Mouse (Mus musculus) kidney, embryonic 14.5 days (tissue): ENCODE measurements around the gene Dnajb5. TPM values are rescaled to one million over a fixed set of nuclear protein-coding genes. Genes with fewer than 3 reads are reported as not detected.

Experiments used
- ATAC-seq: fragments of 200-750 bp; cut with Nextera tagmentation; 2 replicates; pipeline ENCODE4 v1.8.0; 2017; ENCODE audit warnings: moderate number of reproducible peaks, mild to moderate bottlenecking, moderate TSS enrichment, moderate library complexity; ENCODE audit not compliant: low FRiP score, low TSS enrichment
- H3K27ac ChIP-seq: fragments of 300-500 bp; sonication (generic); 2 replicates; pipeline ENCODE4 v1.5.1; 2014; ENCODE audit warnings: low read depth, mild to moderate bottlenecking, low read length, moderate library complexity, mixed read lengths
- H3K27me3 ChIP-seq: fragments of 300-500 bp; sonication (generic); 2 replicates; pipeline ENCODE4 v1.6.1; 2014; ENCODE audit warnings: mild to moderate bottlenecking, low read length; ENCODE audit not compliant: control insufficient read depth, insufficient read depth
- H3K36me3 ChIP-seq: fragments of 300-500 bp; sonication (generic); 2 replicates; pipeline ENCODE4 v1.6.1; 2014; ENCODE audit warnings: low read length, mixed read lengths; ENCODE audit not compliant: control insufficient read depth, insufficient read depth
- H3K4me1 ChIP-seq: fragments of 300-500 bp; sonication (generic); 2 replicates; pipeline ENCODE4 v1.6.1; 2014; ENCODE audit warnings: low read length, mixed read lengths; ENCODE audit not compliant: control insufficient read depth, insufficient read depth
- H3K4me2 ChIP-seq: fragments of 300-500 bp; sonication (generic); replicated peaks from 2 replicates; pipeline ENCODE4 v1.6.1; 2014; ENCODE audit warnings: low read depth, mild to moderate bottlenecking, low read length
- H3K4me3 ChIP-seq: fragments of 300-500 bp; sonication (generic); 2 replicates; pipeline ENCODE4 v1.5.1; 2014; ENCODE audit warnings: mild to moderate bottlenecking, low read length
- H3K9ac ChIP-seq: fragments of 300-500 bp; sonication (generic); 2 replicates; pipeline ENCODE4 v1.6.1; 2014; ENCODE audit warnings: low read depth, mild to moderate bottlenecking, low read length, moderate library complexity
- H3K9me3 ChIP-seq: fragments of 300-500 bp; sonication (generic); 2 replicates; pipeline ENCODE4 v1.6.1; 2016; ENCODE audit warnings: low read length; ENCODE audit not compliant: control insufficient read depth
- WGBS: fragments of 180-500 bp; shearing (Covaris S2); extraction: QIAGEN DNeasy Blood & Tissue Kit; methylation state at CpG from one replicate; pipeline ENCODE4 v1.1.7; 2014; 5-methylcytosine and 5-hydroxymethylcytosine counted together
- polyA plus RNA-seq: library from polyadenylated mRNA; unstranded; fragments of >200 nt; fragmentation: Nextera tagmentation; extraction: Ambion mirVana; gene quantifications from 2 replicates; pipeline ENCODE4 v1.2.1, GENCODE M21; 2014

The Dnajb5 gene
- polyA plus RNA-seq, 1 experiment from 2014 or later: 5.1 TPM

DNA sequence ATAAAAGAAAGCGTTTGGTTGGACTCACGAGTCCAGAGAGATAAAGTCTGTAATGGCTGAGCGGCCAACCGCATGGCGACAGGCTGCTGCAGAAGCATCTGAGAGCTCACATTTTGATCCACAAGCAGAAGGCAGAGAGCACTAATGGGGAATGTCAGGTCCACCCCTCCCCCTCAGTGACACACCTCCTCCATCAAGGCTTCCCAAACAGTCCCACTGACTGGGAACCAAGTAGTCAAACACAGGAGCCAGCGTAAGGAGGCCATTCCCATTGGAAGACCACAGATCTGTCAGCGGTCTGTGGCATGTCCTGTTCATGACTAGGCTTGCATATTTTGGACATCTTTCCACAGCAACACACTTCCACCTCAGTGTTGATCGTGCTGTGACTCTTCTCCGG, 20.7 kb upstream of the Dnajb5 start:
- 86% methylated on average over 9 of the region's 9 CpGs for WGBS

DNA sequence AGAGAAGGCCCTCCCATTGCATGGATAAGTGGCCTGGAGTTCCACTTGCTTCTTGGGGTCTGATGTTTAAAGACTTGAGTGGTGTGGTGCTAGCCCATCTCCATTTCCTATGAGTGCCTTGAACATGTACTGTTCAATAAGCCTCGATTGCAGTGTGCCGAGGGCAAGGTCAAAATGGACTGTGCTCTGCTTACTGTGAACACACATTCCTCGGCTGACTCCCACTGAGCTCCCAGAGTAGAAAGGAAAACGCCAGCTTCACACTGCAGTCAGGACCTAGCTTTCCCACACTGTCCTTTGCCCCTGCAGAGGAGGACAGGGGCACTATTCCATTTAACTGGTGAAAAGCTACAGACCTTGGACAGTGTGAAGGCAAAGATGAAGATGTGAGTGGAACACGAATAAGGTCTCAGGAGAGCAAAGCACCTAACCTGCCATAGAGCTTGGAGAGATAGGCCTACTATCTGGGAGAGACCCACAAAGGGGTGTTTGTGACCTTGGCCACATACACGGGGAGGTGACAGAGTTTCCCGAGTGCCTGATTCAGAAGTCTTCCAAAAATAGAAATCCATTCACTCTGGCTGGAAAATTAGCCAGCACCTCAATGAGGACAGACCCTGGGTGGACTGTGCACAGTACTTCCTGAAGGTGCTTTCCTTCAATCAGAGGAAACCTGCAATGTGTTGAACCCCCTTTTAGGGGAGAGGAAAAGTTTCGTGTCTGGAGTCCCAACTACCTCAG, 17.2 kb upstream of the Dnajb5 start:
- H3K9me3 ChIP-seq: no peaks in the 10 kb centered on the region
- WGBS: 67% methylated on average over 8 of the region's 8 CpGs
- peaks cover 14% of the 10 kb centered on the region for H3K27me3 ChIP-seq
- no peak for ATAC-seq
- H3K9ac ChIP-seq: no peak overlapping the region
- H3K27ac ChIP-seq: no peak overlapping the region
- no peaks in the 10 kb centered on the region for H3K4me1 ChIP-seq
- H3K4me2 ChIP-seq: no peak overlapping the region
- H3K4me3 ChIP-seq: no peak overlapping the region
- no peaks in the 10 kb centered on the region for H3K36me3 ChIP-seq

More for the DNA sequence above, 20.7 kb upstream of the Dnajb5 start:
- Histone ChIP-seq H3K36me3 (no peaks in the 10 kb centered on the region), H3K4me1 (no peaks in the 10 kb centered on the region), H3K27ac (no peak overlapping the region), H3K9me3 (no peaks in the 10 kb centered on the region), H3K9ac (no peak overlapping the region), H3K27me3 (peaks cover 11% of the 10 kb centered on the region), H3K4me2 (no peak overlapping the region), H3K4me3 (no peak overlapping the region)
- no peak for ATAC-seq

DNA sequence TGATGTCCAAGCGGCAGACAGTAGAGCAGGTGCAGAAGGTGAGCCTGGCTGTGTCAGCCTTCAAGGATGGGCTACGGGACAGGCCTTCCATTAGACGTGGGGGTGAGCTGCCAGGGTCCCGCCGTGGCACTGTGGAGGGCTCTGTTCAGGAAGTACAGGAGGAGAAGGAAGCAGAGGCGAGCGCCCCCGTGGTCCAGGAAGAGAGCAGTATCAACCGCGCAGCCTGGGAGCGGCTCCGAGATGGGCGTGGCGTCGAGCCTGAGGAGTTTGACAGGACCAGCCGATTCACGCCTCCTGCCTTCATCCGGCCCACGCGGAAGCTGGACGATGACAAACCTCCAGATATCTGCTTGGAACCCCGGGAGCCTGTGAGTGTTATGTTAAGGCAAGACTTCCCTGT, 16.0 kb upstream of the Dnajb5 start:
- WGBS: 6% methylated on average over 20 of the region's 22 CpGs
- peak; percentile 62; the same call in 1 of the 2 replicates for ATAC-seq
- Histone ChIP-seq H3K9ac (no peak overlapping the region), H3K36me3 (no peaks in the 10 kb centered on the region), H3K9me3 (no peaks in the 10 kb centered on the region), H3K4me3 (peak overlapping the region; percentile 12; the same call in 1 of the 2 replicates), H3K4me2 (peak overlapping the region; percentile 21), H3K4me1 (no peaks in the 10 kb centered on the region), H3K27me3 (peaks cover 14% of the 10 kb centered on the region), H3K27ac (no peak overlapping the region)

DNA sequence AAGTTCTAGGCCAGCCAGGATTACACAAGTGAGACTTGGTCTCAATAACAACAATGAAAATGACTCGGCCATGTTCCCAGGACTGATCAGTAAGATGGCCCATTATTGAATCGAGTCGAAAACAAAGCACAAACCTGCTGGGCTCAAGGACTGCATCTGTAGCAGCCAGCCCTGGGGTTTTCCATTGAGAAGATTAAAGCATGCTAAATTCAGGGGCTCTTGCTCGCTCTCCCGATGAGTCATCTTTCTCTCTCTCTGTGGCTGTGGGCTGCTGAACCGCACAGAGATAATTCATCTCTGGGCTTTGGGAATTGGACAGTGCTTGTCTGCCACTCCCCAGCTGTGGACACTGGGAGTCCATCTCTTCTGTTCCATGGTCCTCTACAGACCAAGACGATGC, 8.2 kb upstream of the Dnajb5 start:
- ATAC-seq: no peak
- Histone ChIP-seq H3K9ac (no peak overlapping the region), H3K4me2 (no peak overlapping the region), H3K9me3 (no peaks in the 10 kb centered on the region), H3K27me3 (no peaks in the 10 kb centered on the region), H3K4me3 (no peak overlapping the region), H3K27ac (no peak overlapping the region), H3K4me1 (no peaks in the 10 kb centered on the region), H3K36me3 (no peaks in the 10 kb centered on the region)
- WGBS: 86% methylated on average over 7 of the region's 7 CpGs

DNA sequence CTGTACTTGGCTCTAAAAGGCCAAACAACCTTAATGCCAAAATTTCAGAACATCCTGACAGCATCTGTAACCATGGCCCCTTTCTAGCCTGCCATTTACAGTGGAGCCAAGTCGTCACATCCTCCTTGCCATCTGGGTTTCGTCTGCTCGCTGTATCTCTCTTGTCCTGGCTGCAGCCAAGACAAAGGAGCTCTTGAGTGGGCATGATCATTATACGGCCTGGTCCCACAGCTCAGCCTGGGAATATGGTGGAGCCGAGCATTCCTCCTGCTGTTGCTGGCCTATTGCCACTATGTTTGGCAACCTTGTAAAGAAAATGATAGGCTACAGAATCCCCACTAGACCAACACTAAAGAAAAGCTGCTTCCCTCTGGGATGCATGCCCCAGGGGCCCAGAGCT, 6.3 kb upstream of the Dnajb5 start:
- Histone ChIP-seq H3K36me3 (no peaks in the 10 kb centered on the region), H3K27me3 (no peaks in the 10 kb centered on the region; the same call in 1 of the 2 replicates), H3K4me2 (no peak overlapping the region), H3K27ac (no peak overlapping the region), H3K4me1 (no peaks in the 10 kb centered on the region), H3K9me3 (no peaks in the 10 kb centered on the region), H3K4me3 (no peak overlapping the region), H3K9ac (no peak overlapping the region)
- ATAC-seq: no peak
- 83% methylated on average over 5 of the region's 5 CpGs for WGBS

DNA sequence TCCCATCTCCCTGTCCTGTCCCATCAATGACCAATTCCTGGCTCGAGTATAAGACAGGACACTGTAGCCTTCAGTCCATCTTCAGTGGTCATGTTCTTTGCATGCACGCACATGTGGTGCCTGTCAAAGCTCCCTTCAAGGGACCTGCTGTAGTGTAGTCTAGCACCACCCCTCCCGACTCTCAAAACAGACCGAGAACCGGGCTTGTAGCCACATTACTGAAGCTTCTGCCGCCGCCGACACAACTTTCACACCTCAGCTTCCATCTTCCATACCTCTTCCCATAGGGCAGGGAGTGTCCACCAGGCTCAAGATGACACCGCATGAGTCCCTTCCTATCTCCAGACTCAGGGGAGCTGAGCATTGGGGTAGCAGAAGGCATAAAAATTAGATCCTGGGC, 5.4 kb upstream of the Dnajb5 start:
- no peak for ATAC-seq
- Histone ChIP-seq H3K4me2 (no peak overlapping the region), H3K4me1 (0 out of 2 replicates have a peak, but pooled peaks cover 6% of the 10 kb centered on the region), H3K4me3 (no peak overlapping the region), H3K9ac (no peak overlapping the region), H3K9me3 (no peaks in the 10 kb centered on the region), H3K27me3 (no peaks in the 10 kb centered on the region; the same call in 1 of the 2 replicates), H3K27ac (no peak overlapping the region), H3K36me3 (no peaks in the 10 kb centered on the region)
- WGBS: 83% methylated on average over 9 of the region's 9 CpGs

DNA sequence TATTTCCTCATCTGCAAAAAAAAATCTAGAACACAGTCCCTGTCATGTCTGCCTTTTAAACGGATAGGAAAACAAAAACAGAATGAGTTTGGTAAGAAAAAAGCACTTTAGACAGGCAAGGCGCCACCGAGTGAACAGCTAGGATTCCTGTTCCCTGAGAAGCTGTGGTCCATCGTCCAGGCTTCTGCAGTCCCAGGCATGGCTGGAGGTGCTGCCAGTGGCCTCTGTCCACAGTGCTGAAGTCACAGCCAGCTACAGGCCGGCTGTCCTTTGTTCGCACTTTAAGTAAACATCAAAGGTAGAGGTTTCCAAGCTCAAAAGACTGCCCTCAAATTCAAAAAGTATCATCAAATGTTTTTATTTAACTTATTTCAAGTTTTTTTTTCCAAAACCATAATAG, 4.6 kb upstream of the Dnajb5 start:
- Histone ChIP-seq H3K27ac (no peak overlapping the region), H3K4me2 (no peak overlapping the region), H3K4me3 (no peak overlapping the region), H3K9me3 (no peaks in the 10 kb centered on the region), H3K36me3 (no peaks in the 10 kb centered on the region), H3K4me1 (0 out of 2 replicates have a peak, but pooled peaks cover 8% of the 10 kb centered on the region), H3K9ac (no peak overlapping the region), H3K27me3 (no peaks in the 10 kb centered on the region; the same call in 1 of the 2 replicates)
- 5% methylated on average over 6 of the region's 6 CpGs for WGBS
- ATAC-seq: no peak

DNA sequence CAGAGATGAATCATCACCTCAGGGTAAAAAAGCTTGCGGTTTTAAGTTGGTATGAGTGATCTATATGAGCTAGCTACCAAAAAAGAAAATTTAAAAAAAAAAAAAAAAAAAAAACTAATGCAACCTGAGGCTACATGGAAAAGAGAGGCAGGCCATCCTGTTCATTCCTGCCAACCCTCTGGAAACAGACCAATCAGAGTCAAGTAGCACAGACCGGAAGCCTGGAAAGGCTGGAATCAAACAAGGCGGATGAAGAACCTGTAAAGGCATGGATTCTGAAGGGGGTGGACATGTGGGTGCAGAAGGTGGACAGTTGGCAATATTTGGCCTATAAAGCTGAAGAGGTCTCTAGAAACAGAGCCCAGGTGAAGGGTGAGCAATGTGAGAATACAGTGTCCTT, 4.2 kb upstream of the Dnajb5 start:
- Histone ChIP-seq H3K4me2 (no peak overlapping the region), H3K4me3 (no peak overlapping the region), H3K27ac (no peak overlapping the region), H3K36me3 (no peaks in the 10 kb centered on the region), H3K27me3 (no peaks in the 10 kb centered on the region; the same call in 1 of the 2 replicates), H3K9ac (no peak overlapping the region), H3K4me1 (peaks cover 10% of the 10 kb centered on the region; the same call in 1 of the 2 replicates), H3K9me3 (no peaks in the 10 kb centered on the region)
- WGBS: 89% methylated on average over 3 of the region's 3 CpGs
- no peak for ATAC-seq

DNA sequence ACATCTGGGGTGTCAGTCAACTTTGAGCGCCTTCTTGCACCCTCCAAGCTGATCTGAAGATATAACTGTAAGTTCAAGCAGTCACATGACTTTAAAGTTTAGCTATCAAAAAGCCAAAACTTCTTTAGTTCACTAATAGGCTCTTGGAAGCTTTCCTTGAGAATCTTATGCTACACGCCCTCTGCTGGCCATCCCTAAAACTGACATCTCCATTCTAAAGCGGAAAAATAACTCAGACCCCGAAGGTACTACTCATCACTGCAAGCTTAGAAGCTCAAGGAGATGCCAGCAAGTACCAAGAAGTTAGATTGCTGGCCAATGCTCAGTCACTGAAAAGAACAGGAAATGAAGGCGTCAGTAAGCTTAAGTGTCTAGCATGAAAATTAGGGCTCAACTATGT, 3.7 kb upstream of the Dnajb5 start:
- Histone ChIP-seq H3K4me1 (peaks cover 13% of the 10 kb centered on the region; the same call in 1 of the 2 replicates), H3K27ac (no peak overlapping the region), H3K4me2 (no peak overlapping the region), H3K4me3 (no peak overlapping the region), H3K27me3 (no peaks in the 10 kb centered on the region; the same call in 1 of the 2 replicates), H3K9ac (no peak overlapping the region), H3K36me3 (no peaks in the 10 kb centered on the region), H3K9me3 (no peaks in the 10 kb centered on the region)
- no peak for ATAC-seq
- 7% methylated on average over 5 of the region's 5 CpGs for WGBS
